Mouse (Mus musculus): ENCODE results near the gene Ckap2l.

The Ckap2l gene

GRCm38 (mm10) chr2:129263073-129263472, 33.9 kb downstream of the Ckap2l start:
- DNase-seq (ENCODE audit: low read depth, low spot score), result no peak

GRCm38 (mm10) chr2:129261151-129261794, 35.7 kb downstream of the Ckap2l start:
- no peak for DNase-seq (ENCODE audit: low read depth, low spot score)

- DNase-seq (ENCODE audit: low read depth, low spot score), result no peak
These were observed 36.4 kb downstream of the Ckap2l start for GRCm38 (mm10) chr2:129260646-129261045.

- DNase-seq (ENCODE audit: low read depth, low spot score), result peak; percentile 82
These were observed 38.4 kb downstream of the Ckap2l start for GRCm38 (mm10) chr2:129258475-129259211.

GRCm38 (mm10) chr2:129258056-129258455, 39.0 kb downstream of the Ckap2l start:
- no peak for DNase-seq (ENCODE audit: low read depth, low spot score)

- no peak for DNase-seq (ENCODE audit: low read depth, low spot score)
These were observed 41.0 kb downstream of the Ckap2l start for GRCm38 (mm10) chr2:129256006-129256405.

GRCm38 (mm10) chr2:129254076-129254475, 42.9 kb downstream of the Ckap2l start:
- DNase-seq (ENCODE audit: low read depth, low spot score), result no peak

- no peak for DNase-seq (ENCODE audit: low read depth, low spot score)
These were observed 43.4 kb downstream of the Ckap2l start for GRCm38 (mm10) chr2:129253631-129253970.

- DNase-seq (ENCODE audit: low read depth, low spot score), result no peak
These were observed 44.0 kb downstream of the Ckap2l start for GRCm38 (mm10) chr2:129252836-129253630.

- DNase-seq (ENCODE audit: low read depth, low spot score), result no peak
These were observed 47.7 kb downstream of the Ckap2l start for GRCm38 (mm10) chr2:129249321-129249720.

GRCm38 (mm10) chr2:129247707-129248121, 49.3 kb downstream of the Ckap2l start:
- DNase-seq (ENCODE audit: low read depth, low spot score), result no peak

GRCm38 (mm10) chr2:129246924-129247323, 50.1 kb downstream of the Ckap2l start:
- no peak for DNase-seq (ENCODE audit: low read depth, low spot score)

- no peak for DNase-seq (ENCODE audit: low read depth, low spot score)
These were observed 50.6 kb downstream of the Ckap2l start for GRCm38 (mm10) chr2:129246436-129246835.

GRCm38 (mm10) chr2:129245618-129246017, 51.4 kb downstream of the Ckap2l start:
- DNase-seq (ENCODE audit: low read depth, low spot score), result no peak

- DNase-seq (ENCODE audit: low read depth, low spot score), result no peak
These were observed 52.4 kb downstream of the Ckap2l start for GRCm38 (mm10) chr2:129244446-129245120.

- no peak for DNase-seq (ENCODE audit: low read depth, low spot score)
These were observed 53.2 kb downstream of the Ckap2l start for GRCm38 (mm10) chr2:129243786-129244185.

- DNase-seq (ENCODE audit: low read depth, low spot score), result no peak
These were observed 54.0 kb downstream of the Ckap2l start for GRCm38 (mm10) chr2:129243005-129243404.

- no peak for DNase-seq (ENCODE audit: low read depth, low spot score)
These were observed 54.9 kb downstream of the Ckap2l start for GRCm38 (mm10) chr2:129241845-129242833.

- no peak for DNase-seq (ENCODE audit: low read depth, low spot score)
These were observed 56.1 kb downstream of the Ckap2l start for GRCm38 (mm10) chr2:129240726-129241432.

- no peak for DNase-seq (ENCODE audit: low read depth, low spot score)
These were observed 60.5 kb downstream of the Ckap2l start for GRCm38 (mm10) chr2:129236526-129236925.
